Mouse (Mus musculus) heart, postnatal 0 days (tissue): ENCODE data around the gene Maats1. TPM values are rescaled to one million over a fixed set of nuclear protein-coding genes. Genes with fewer than 3 reads are reported as not detected.

ENCODE experiments used
- ATAC-seq: fragments of 200-750 bp; cut with Nextera tagmentation; 2 replicates; pipeline ENCODE4 v1.8.0; 2017; ENCODE audit warnings: low read depth, moderate number of reproducible peaks, moderate library complexity; ENCODE audit not compliant: insufficient read depth
- DNase-seq: peaks from one replicate; pipeline ENCODE4 v3.0.0-alpha.2; 2016; ENCODE audit warnings: low spot score
- H3K27ac ChIP-seq: fragments of 300-500 bp; sonication (generic); 2 replicates; pipeline ENCODE4 v1.5.1; 2014; ENCODE audit warnings: low read depth, mild to moderate bottlenecking
- H3K27me3 ChIP-seq: fragments of 300-500 bp; sonication (generic); 2 replicates; pipeline ENCODE4 v1.6.1; 2014; ENCODE audit warnings: low read length, mixed read lengths; ENCODE audit not compliant: control insufficient read depth, insufficient read depth
- H3K36me3 ChIP-seq: fragments of 300-500 bp; sonication (generic); replicated peaks from 2 replicates; pipeline ENCODE4 v1.6.1; 2014; ENCODE audit warnings: low read length, mixed read lengths; ENCODE audit not compliant: control insufficient read depth, insufficient read depth
- H3K4me1 ChIP-seq: fragments of 300-500 bp; sonication (generic); 2 replicates; pipeline ENCODE4 v1.6.1; 2014; ENCODE audit warnings: antibody characterized with exemption; ENCODE audit not compliant: control insufficient read depth, insufficient read depth
- H3K4me2 ChIP-seq: fragments of 300-500 bp; sonication (generic); 2 replicates; pipeline ENCODE4 v1.6.1; 2014; ENCODE audit warnings: low read depth, mild to moderate bottlenecking, low read length, moderate library complexity
- H3K4me3 ChIP-seq: fragments of 300-500 bp; sonication (generic); 2 replicates; pipeline ENCODE4 v1.5.1; 2014; ENCODE audit warnings: low read depth, low read length
- H3K9ac ChIP-seq: fragments of 300-500 bp; sonication (generic); replicated peaks from 2 replicates; pipeline ENCODE4 v1.6.1; 2014; ENCODE audit warnings: low read depth, low read length, mixed read lengths
- H3K9me3 ChIP-seq: fragments of 300-500 bp; sonication (generic); replicated peaks from 2 replicates; pipeline ENCODE4 v1.6.1; 2016; ENCODE audit warnings: low read length; ENCODE audit not compliant: control insufficient read depth
- CTCF ChIP-seq: IDR thresholded peaks from 2 replicates; pipeline ENCODE4 v1.5.1; 2016; ENCODE audit warnings: antibody characterized with exemption, control low read depth, low read depth
- EP300 ChIP-seq: IDR thresholded peaks from 2 replicates; pipeline ENCODE4 v1.6.1; 2016; ENCODE audit warnings: antibody characterized with exemption, low read depth
- WGBS: fragments of 180-500 bp; shearing (Covaris S2); extraction: QIAGEN DNeasy Blood & Tissue Kit; methylation state at CpG from one replicate; pipeline ENCODE4 v1.1.7; 2014; 5-methylcytosine and 5-hydroxymethylcytosine counted together
- polyA plus RNA-seq: library from polyadenylated mRNA; unstranded; fragments of >200 nt; fragmentation: Nextera tagmentation; extraction: Ambion mirVana; gene quantifications from 2 replicates; pipeline ENCODE4 v1.2.1, GENCODE M21; 2015
- total RNA-seq: library from RNA; depleted of rRNA; stranded (reverse); fragments of >200 nt; gene quantifications from 2 replicates; pipeline ENCODE4 v1.2.3, GENCODE M21; 2014; ENCODE audit warnings: low replicate concordance

Maats1 gene
- total and polyA plus RNA-seq, 2 experiments from 2014 or later = 0.15 TPM; not detected in 1

DNA sequence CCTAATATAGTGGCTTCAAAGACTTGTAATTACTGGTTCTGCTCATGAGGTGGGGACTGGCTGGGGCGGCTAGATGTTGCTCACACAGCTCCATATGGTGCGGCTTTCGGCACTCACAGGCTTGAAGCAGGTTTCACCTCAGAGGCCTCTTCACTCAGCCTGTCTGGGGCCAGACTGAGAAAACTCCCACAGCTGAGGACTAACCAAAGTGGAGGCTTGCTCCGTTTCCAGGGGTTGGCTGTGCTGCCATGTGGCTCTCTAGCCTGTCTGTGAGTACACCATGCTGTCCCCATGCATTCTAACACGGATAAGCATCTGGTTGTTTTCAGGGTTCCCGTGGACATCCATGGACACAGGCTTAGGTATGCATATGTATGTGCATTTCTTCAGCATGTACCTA, 36.6 kb upstream of the Maats1 start:
- no peak overlapping the region for H3K9ac ChIP-seq
- H3K36me3 ChIP-seq = peaks cover 52% of the 10 kb centered on the region

GRCm38 (mm10) chr16:38377546-38377945, 35.6 kb upstream of the Maats1 start:
- TF ChIP-seq EP300 (no peak), CTCF (no peak)
- Histone ChIP-seq H3K4me2 (no peak overlapping the region), H3K27me3 (no peaks in the 10 kb centered on the region), H3K27ac (no peak overlapping the region), H3K9ac (no peak overlapping the region), H3K4me3 (no peak overlapping the region), H3K4me1 (peaks cover 12% of the 10 kb centered on the region; the same call in 1 of the 2 replicates), H3K9me3 (no peaks in the 10 kb centered on the region), H3K36me3 (peaks cover 61% of the 10 kb centered on the region)
- ATAC-seq = no peak
- peak; percentile 4 for DNase-seq
- 57% methylated on average over 6 of the region's 6 CpGs for WGBS

More for the DNA sequence above, 36.6 kb upstream of the Maats1 start:
- no peaks in the 10 kb centered on the region for H3K9me3 ChIP-seq
- TF ChIP-seq CTCF (no peak), EP300 (no peak)
- H3K27me3 ChIP-seq = no peaks in the 10 kb centered on the region
- peaks cover 12% of the 10 kb centered on the region; the same call in 1 of the 2 replicates for H3K4me1 ChIP-seq
- no peak overlapping the region for H3K4me3 ChIP-seq
- ATAC-seq (peak; percentile 6; the same call in 1 of the 2 replicates), DNase-seq (peak; percentile 5)
- WGBS = 69% methylated on average over 6 of the region's 6 CpGs
- no peak overlapping the region for H3K4me2 ChIP-seq
- H3K27ac ChIP-seq = no peak overlapping the region

DNA sequence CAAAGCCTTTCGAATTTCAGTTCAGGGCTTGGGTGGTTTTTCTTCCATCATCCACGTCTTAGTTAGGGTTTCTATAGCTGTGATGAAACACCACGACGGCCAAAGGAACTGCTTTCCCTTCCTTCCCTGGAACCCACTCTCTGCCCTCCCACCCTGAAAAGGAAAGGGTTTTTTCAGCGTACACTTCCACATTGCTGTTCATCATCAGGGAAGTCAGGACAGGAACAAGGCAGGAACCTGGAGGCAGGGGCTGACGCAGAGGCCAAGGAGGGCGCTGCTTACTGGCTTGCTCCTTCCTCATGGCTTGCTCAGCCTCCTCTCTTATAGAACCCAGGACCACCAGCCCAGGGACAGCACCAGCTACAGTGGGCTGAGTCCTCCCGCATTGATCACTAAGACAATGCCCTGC, 34.9 kb upstream of the Maats1 start:
- Histone ChIP-seq H3K9ac (0 out of 2 replicates have a peak overlapping the region, but pooled peaks have one; percentile 29), H3K36me3 (peaks cover 66% of the 10 kb centered on the region), H3K27me3 (no peaks in the 10 kb centered on the region), H3K4me3 (peak overlapping the region; percentile 19), H3K4me1 (peaks cover 14% of the 10 kb centered on the region; the same call in 1 of the 2 replicates), H3K4me2 (peak overlapping the region; percentile 36), H3K9me3 (no peaks in the 10 kb centered on the region), H3K27ac (peak overlapping the region; percentile 27)
- 0 out of 2 replicates have a peak, but pooled peaks have one; percentile 6 for ATAC-seq
- TF ChIP-seq EP300 = no peak
- peak; percentile 5 for DNase-seq
- 34% methylated on average over 8 of the region's 8 CpGs for WGBS

- TF ChIP-seq EP300 (no peak), CTCF (no peak)
- H3K4me3 ChIP-seq = peak overlapping the region; percentile 19
- H3K27ac ChIP-seq = peak overlapping the region; percentile 27
- no peaks in the 10 kb centered on the region for H3K9me3 ChIP-seq
- no peaks in the 10 kb centered on the region for H3K27me3 ChIP-seq
- 0 out of 2 replicates have a peak overlapping the region, but pooled peaks have one; percentile 29 for H3K9ac ChIP-seq
- 29% methylated on average over 17 of the region's 17 CpGs for WGBS
- H3K4me2 ChIP-seq = peak overlapping the region; percentile 36
- DNase-seq (peak; percentile 64), ATAC-seq (peak; percentile 24; the same call in 1 of the 2 replicates)
- peaks cover 70% of the 10 kb centered on the region for H3K36me3 ChIP-seq
- peaks cover 17% of the 10 kb centered on the region; the same call in 1 of the 2 replicates for H3K4me1 ChIP-seq
Observed at GRCm38 (mm10) chr16:38376163-38376840, 34.4 kb upstream of the Maats1 start.

GRCm38 (mm10) chr16:38375182-38375581, 33.2 kb upstream of the Maats1 start:
- Histone ChIP-seq H3K4me1 (peaks cover 29% of the 10 kb centered on the region), H3K27me3 (no peaks in the 10 kb centered on the region), H3K9me3 (no peaks in the 10 kb centered on the region), H3K4me3 (no peak overlapping the region), H3K4me2 (peak overlapping the region; percentile 29; the same call in 1 of the 2 replicates), H3K27ac (peak overlapping the region; percentile 31; the same call in 1 of the 2 replicates), H3K36me3 (peaks cover 81% of the 10 kb centered on the region), H3K9ac (peak overlapping the region; percentile 29; the same call in 1 of the 2 replicates)
- 42% methylated on average over 7 of the region's 7 CpGs for WGBS
- ATAC-seq = no peak
- TF ChIP-seq CTCF (no peak), EP300 (no peak)
- DNase-seq = peak; percentile 4
